Mouse (Mus musculus): ENCODE data around the gene Nlrx1. TPM values are rescaled to one million over a fixed set of nuclear protein-coding genes. Genes with fewer than 3 reads are reported as not detected.

Gene Nlrx1
- total and polyA plus RNA-seq, 3 experiments, result 8.8 to 15.4 (median 10.9) TPM

DNA sequence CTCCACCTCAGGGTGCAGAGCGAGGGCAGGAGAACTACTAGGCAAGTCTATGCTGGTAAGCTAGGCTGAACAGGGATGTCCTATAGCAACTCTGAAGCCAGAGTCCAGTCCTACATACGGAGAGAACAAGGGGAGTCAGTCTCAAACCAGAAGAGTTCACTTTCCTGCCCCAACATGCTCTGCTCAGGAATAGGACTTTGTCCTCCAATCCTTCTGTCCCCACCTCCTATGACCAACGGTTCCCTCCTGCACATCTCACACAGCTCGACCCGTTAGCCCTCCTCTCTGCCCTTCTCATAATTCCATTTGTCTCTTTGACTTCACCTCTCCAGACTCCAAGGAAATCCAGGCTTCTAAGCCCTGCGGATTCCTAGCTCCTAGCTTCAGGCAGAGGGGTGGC, 20.5 kb downstream of the Nlrx1 start:
- in situ Hi-C loops (cut with MboI; ENCODE audit: low pct_ligation_motif_present, low pct_unique_long_range_greater_than_20kb, low sequenced_read_pairs) (no loop called here), dilution Hi-C loops (cut with MboI; ENCODE audit: extremely low pct_ligation_motif_present, extremely low pct_unique_long_range_greater_than_20kb, low sequenced_read_pairs) (no loop called here)
- Histone ChIP-seq H3K9ac (ENCODE audit: insufficient read depth, low read depth) (no peak overlapping the region), H3K4me2 (ENCODE audit: insufficient read depth, low read depth, poor library complexity, severe bottlenecking) (no peak overlapping the region), H3K27ac (ENCODE audit: insufficient read depth, low read depth) (no peak overlapping the region), H3K27me3 (replicated peaks) (no peaks in the 10 kb centered on the region), H3K36me3 (replicated peaks in 1 of 2; ENCODE audit: control insufficient read depth in 1 of 2, insufficient read depth in 1 of 2, low read length in 1 of 2) (peaks cover 6 to 10% of the 10 kb centered on the region in 2 experiments), H3K4me3 (replicated peaks in 1 of 3; ENCODE audit: low read depth in 2 of 3, low read length in 2 of 3, poor library complexity in 1 of 3) (no peak overlapping the region), H3K79me2 (replicated peaks; ENCODE audit: control insufficient read depth, extremely low read depth, insufficient read depth, poor library complexity, severe bottlenecking) (no peaks in the 10 kb centered on the region), H3K9me3 (replicated peaks; ENCODE audit: low read length) (no peaks in the 10 kb centered on the region), H3K4me1 (ENCODE audit: control insufficient read depth in 1 of 2, insufficient read depth in 2 of 2) (peaks cover 0 to 6% of the 10 kb centered on the region in 2 experiments; a peak in 1 of 4 replicates)
- no peak for DNase-seq (ENCODE audit: extremely low read depth)
- no peak for TF ChIP-seq ZNF384 (IDR thresholded peaks at IDR 0.05; ENCODE audit: low read depth, low read length)
- TF ChIP-seq POLR2AphosphoS2 (IDR thresholded peaks at IDR 0.05; ENCODE audit: low read depth, low read length), result no peak
- TF ChIP-seq ETS1 (conservative IDR thresholded peaks at IDR 0.05; ENCODE audit: low read depth, low read length), result no peak
- TF ChIP-seq NRF1 (IDR thresholded peaks at IDR 0.05; ENCODE audit: low read depth, low read length), result no peak
- no peak for TF ChIP-seq MAFK (IDR thresholded peaks at IDR 0.05; ENCODE audit: insufficient replicate concordance, low read length)
- no peak for TF ChIP-seq ZKSCAN1 (IDR thresholded peaks at IDR 0.05; ENCODE audit: borderline replicate concordance, low read depth, low read length)
- TF ChIP-seq JUN (IDR thresholded peaks at IDR 0.05; ENCODE audit: insufficient read depth, low read depth, low read length), result no peak
- no peak for TF ChIP-seq USF2 (conservative IDR thresholded peaks at IDR 0.05; ENCODE audit: low read depth, low read length)
- no peak for TF ChIP-seq CHD1 (IDR thresholded peaks at IDR 0.05; ENCODE audit: low read depth, low read length)
- no peak for TF ChIP-seq MXI1 (IDR thresholded peaks at IDR 0.05; ENCODE audit: low read depth, low read length)

DNA sequence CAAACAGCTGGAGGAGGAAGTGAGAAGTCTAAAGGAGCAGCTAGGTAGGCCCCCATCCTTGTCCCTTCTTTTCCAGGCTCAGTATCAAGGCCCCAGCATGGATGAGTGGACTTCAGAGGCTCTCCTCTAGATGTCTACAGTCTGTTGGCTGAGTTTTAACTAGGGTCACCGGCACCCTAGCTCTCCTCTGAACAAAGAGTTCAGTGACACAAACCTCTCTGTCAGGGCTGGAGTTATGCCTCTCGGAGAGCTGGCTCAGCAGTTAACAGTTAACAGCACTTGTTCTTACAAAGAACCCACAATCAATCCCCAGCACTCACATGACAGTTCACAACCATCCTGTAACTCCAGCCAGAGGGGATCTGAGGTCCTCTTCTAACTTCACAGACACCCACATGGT, 24.8 kb downstream of the Nlrx1 start:
- no peak for TF ChIP-seq MAX (IDR thresholded peaks at IDR 0.05; ENCODE audit: low read length)
- no peak for TF ChIP-seq JUND (conservative IDR thresholded peaks at IDR 0.05; ENCODE audit: low read depth, low read length)
- TF ChIP-seq ELF1 (IDR thresholded peaks at IDR 0.05; ENCODE audit: low read depth, low read length), result no peak
- no peak for TF ChIP-seq ZMIZ1 (IDR thresholded peaks at IDR 0.05; ENCODE audit: low read depth, low read length)
- TF ChIP-seq ZNF384 (IDR thresholded peaks at IDR 0.05; ENCODE audit: low read depth, low read length), result no peak
- dilution Hi-C loops (cut with MboI; ENCODE audit: extremely low pct_ligation_motif_present, extremely low pct_unique_long_range_greater_than_20kb, low sequenced_read_pairs) (no loop called here), in situ Hi-C loops (cut with MboI; ENCODE audit: low pct_ligation_motif_present, low pct_unique_long_range_greater_than_20kb, low sequenced_read_pairs) (no loop called here)
- DNase-seq (ENCODE audit: extremely low read depth), result no peak
- peaks cover 0 to 11% of the 10 kb centered on the region in 2 experiments; a peak in 2 of 4 replicates for H3K4me1 ChIP-seq (ENCODE audit: control insufficient read depth in 1 of 2, insufficient read depth in 2 of 2)
- no peaks in the 10 kb centered on the region for H3K36me3 ChIP-seq (replicated peaks in 1 of 2; ENCODE audit: control insufficient read depth in 1 of 2, insufficient read depth in 1 of 2, low read length in 1 of 2)
- no peaks in the 10 kb centered on the region for H3K79me2 ChIP-seq (replicated peaks; ENCODE audit: control insufficient read depth, extremely low read depth, insufficient read depth, poor library complexity, severe bottlenecking)
- no peak overlapping the region for H3K9ac ChIP-seq (ENCODE audit: insufficient read depth, low read depth)
- H3K27me3 ChIP-seq (replicated peaks), result no peaks in the 10 kb centered on the region
- no peak overlapping the region for H3K4me3 ChIP-seq (replicated peaks in 1 of 3; ENCODE audit: low read depth in 2 of 3, low read length in 2 of 3, poor library complexity in 1 of 3)
- no peaks in the 10 kb centered on the region for H3K9me3 ChIP-seq (replicated peaks; ENCODE audit: low read length)
- no peak overlapping the region for H3K4me2 ChIP-seq (ENCODE audit: insufficient read depth, low read depth, poor library complexity, severe bottlenecking)
- no peak overlapping the region for H3K27ac ChIP-seq (ENCODE audit: insufficient read depth, low read depth)

DNA sequence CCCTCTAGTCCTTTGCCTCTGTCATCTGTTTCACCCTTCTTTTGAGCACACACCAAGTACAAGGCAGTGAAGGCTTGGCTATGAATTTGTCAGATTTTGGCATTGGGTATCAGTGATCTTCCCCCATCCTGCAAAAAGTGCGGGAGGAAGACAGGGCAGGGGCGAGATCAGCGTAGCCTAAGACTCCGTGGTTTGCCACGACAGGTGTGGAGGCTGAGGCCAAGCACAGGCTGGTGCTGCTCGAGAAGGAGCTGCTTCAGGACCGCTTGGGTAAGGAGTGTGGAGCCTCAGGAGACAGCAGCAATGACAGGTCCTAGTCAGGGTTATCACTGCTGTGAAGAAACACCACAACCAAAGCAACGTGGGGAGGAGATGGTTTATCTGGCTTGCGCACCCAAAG, 27.0 kb downstream of the Nlrx1 start:
- H3K9ac ChIP-seq (ENCODE audit: insufficient read depth, low read depth), result no peak overlapping the region
- H3K9me3 ChIP-seq (replicated peaks; ENCODE audit: low read length), result no peaks in the 10 kb centered on the region
- no peaks in the 10 kb centered on the region for H3K27me3 ChIP-seq (replicated peaks)
- H3K36me3 ChIP-seq (replicated peaks in 1 of 2; ENCODE audit: control insufficient read depth in 1 of 2, insufficient read depth in 1 of 2, low read length in 1 of 2), result no peaks in the 10 kb centered on the region
- in situ Hi-C loops (cut with MboI; ENCODE audit: low pct_ligation_motif_present, low pct_unique_long_range_greater_than_20kb, low sequenced_read_pairs), result no loop called here
- DNase-seq (ENCODE audit: extremely low read depth), result no peak
- no peak overlapping the region for H3K27ac ChIP-seq (ENCODE audit: insufficient read depth, low read depth)
- no peak overlapping the region for H3K4me2 ChIP-seq (ENCODE audit: insufficient read depth, low read depth, poor library complexity, severe bottlenecking)
- TF ChIP-seq PAX5 (IDR thresholded peaks at IDR 0.05; ENCODE audit: low read length), result no peak
- no peak for TF ChIP-seq TCF12 (IDR thresholded peaks at IDR 0.05; ENCODE audit: low read depth, low read length)
- no peaks in the 10 kb centered on the region for H3K79me2 ChIP-seq (replicated peaks; ENCODE audit: control insufficient read depth, extremely low read depth, insufficient read depth, poor library complexity, severe bottlenecking)
- dilution Hi-C loops (cut with MboI; ENCODE audit: extremely low pct_ligation_motif_present, extremely low pct_unique_long_range_greater_than_20kb, low sequenced_read_pairs), result no loop called here
- H3K4me1 ChIP-seq (ENCODE audit: control insufficient read depth in 1 of 2, insufficient read depth in 2 of 2), result peaks cover 3 to 32% of the 10 kb centered on the region in 2 experiments; a peak in 2 of 4 replicates
- H3K4me3 ChIP-seq (replicated peaks in 1 of 3; ENCODE audit: low read depth in 2 of 3, low read length in 2 of 3, poor library complexity in 1 of 3), result no peak overlapping the region

All from CH12.LX (cell line).